In the genomic region with DNA sequence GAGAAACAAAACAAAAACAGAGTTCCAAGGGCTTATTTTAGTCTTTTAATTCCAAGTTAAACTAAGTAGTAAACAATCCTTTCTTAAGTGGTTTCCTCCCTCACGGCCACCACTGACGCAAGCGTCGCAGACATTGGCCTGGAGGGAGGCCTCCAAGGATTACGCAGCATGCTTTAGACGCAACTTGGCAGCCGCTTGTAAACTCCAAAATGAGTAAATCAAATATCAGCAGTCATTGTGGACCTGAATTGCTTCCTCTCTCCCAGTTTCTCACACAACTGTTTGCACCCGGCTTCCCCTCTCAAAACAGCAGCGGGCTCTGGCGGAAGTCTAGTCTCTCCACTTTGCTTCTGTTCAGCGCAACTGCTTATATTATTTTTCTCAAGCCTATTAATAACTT, we compare ENCODE assay signal across 9 mouse cellular contexts.
DNase-seq lines count a peak whose midpoint lies in the region; ATAC-seq lines count a peak whose summit lies in the region.
"Had no signal": no experiment of that assay in that cellular context is flagged by ENCODE, and none has a peak within 500 bp of the region (broad histone marks: within the 10 kb centered on the region; RNA-seq: fewer than 3 reads in every experiment).

No protein-coding gene starts in this region.

- peak overlapping the region; percentile 61; the same call in 1 of the 2 replicates for H3K4me2 ChIP-seq in lung, embryonic 16.5 days (ENCODE audit: low read depth, low read length)
- H3K4me2 ChIP-seq: hindbrain, embryonic 15.5 days had no signal

- ATAC-seq in CD4-positive, CD25-positive, alpha-beta regulatory T cell, adult 4 months = no peak
- ATAC-seq in lung, embryonic 16.5 days (ENCODE audit: low read depth) = peak; percentile 91

- H3K4me1 ChIP-seq in brown adipose tissue, adult 24 weeks (ENCODE audit: control insufficient read depth, insufficient read depth, insufficient read length, low read length) = no peaks in the 10 kb centered on the region; the same call in 1 of the 2 replicates
- H3K4me1 ChIP-seq in lung, embryonic 16.5 days (replicated peaks; ENCODE audit: control insufficient read depth, insufficient read depth, low read length) = peaks cover 8% of the 10 kb centered on the region; the same call in 1 of the 2 replicates
- H3K4me1 ChIP-seq: hindbrain, embryonic 15.5 days had no signal

- DNase-seq in CD4-positive, CD25-positive, alpha-beta regulatory T cell, adult 2 months (ENCODE audit: low read depth, low spot score) = peak; percentile 35
- peak; percentile 65 for DNase-seq in heart, postnatal 4 days
- no peak for DNase-seq in cerebellum, adult 18-20 months
- no peak for DNase-seq in layer of hippocampus, adult 18-20 months (ENCODE audit: low spot score in 2 of 2)
- DNase-seq in embryo, embryonic 9.5 days (ENCODE audit: extremely low spot score) = no peak

- H3K9me3 ChIP-seq in lung, embryonic 16.5 days (ENCODE audit: control insufficient read depth, low read length) = no peaks in the 10 kb centered on the region
- H3K9me3 ChIP-seq: hindbrain, embryonic 15.5 days had no signal

- no peaks in the 10 kb centered on the region for H3K27me3 ChIP-seq in lung, embryonic 16.5 days (ENCODE audit: control insufficient read depth, insufficient read depth, low read depth, low read length)
- H3K27me3 ChIP-seq: hindbrain, embryonic 15.5 days had no signal

- WGBS in lung, embryonic 16.5 days = 19% methylated on average over 11 of the region's 11 CpGs

- no peak overlapping the region for H3K27ac ChIP-seq in brown adipose tissue, adult 24 weeks (replicated peaks; ENCODE audit: low read depth, low read length)
- peak overlapping the region; percentile 89 for H3K27ac ChIP-seq in lung, embryonic 16.5 days (ENCODE audit: low read length)

- H3K36me3 ChIP-seq in lung, embryonic 16.5 days (ENCODE audit: control insufficient read depth, insufficient read depth, low read length) = no peaks in the 10 kb centered on the region
- H3K36me3 ChIP-seq: hindbrain, embryonic 15.5 days had no signal

- H3K4me3 ChIP-seq in brown adipose tissue, adult 24 weeks (ENCODE audit: insufficient read depth, low read depth, low read length) = peak overlapping the region; percentile 1; the same call in 1 of the 2 replicates
- no peak overlapping the region for H3K4me3 ChIP-seq in lung, embryonic 16.5 days (ENCODE audit: low read length)
- H3K4me3 ChIP-seq: hindbrain, embryonic 15.5 days had no signal

- no peak overlapping the region for H3K9ac ChIP-seq in lung, embryonic 16.5 days (ENCODE audit: low read length)
- H3K9ac ChIP-seq: hindbrain, embryonic 15.5 days had no signal

Comparison
In these comparisons a context has a peak if more than half of its experiments do, and no peak if none do; other contexts are left out.
1. DNase-seq: peak in CD4-positive, CD25-positive, alpha-beta regulatory T cell, adult 2 months (single experiment) and heart, postnatal 4 days (single experiment); none in cerebellum, adult 18-20 months (0 of 2), layer of hippocampus, adult 18-20 months (0 of 2) and embryo, embryonic 9.5 days (single experiment).